Mouse (Mus musculus) stomach, embryonic 16.5 days (tissue): ENCODE results near the gene Iba57. TPM values are rescaled to one million over a fixed set of nuclear protein-coding genes. Genes with fewer than 3 reads are reported as not detected.

Experiments
- ATAC-seq: fragments of 200-750 bp; cut with Nextera tagmentation; 2 replicates; pipeline ENCODE4 v1.8.0; 2017; ENCODE audit warnings: moderate number of reproducible peaks, moderate TSS enrichment; ENCODE audit not compliant: insufficient read depth, low FRiP score
- H3K27ac ChIP-seq: fragments of 300-500 bp; sonication (generic); 2 replicates; pipeline ENCODE4 v1.5.1; 2014; ENCODE audit warnings: low read length
- H3K27me3 ChIP-seq: fragments of 300-500 bp; sonication (generic); 2 replicates; pipeline ENCODE4 v1.6.1; 2014; ENCODE audit warnings: low read length, control low read depth, mixed read lengths; ENCODE audit not compliant: control insufficient read depth, insufficient read depth
- H3K36me3 ChIP-seq: fragments of 300-500 bp; sonication (generic); 2 replicates; pipeline ENCODE4 v1.6.1; 2014; ENCODE audit warnings: low read length; ENCODE audit not compliant: control insufficient read depth, insufficient read depth
- H3K4me1 ChIP-seq: fragments of 300-500 bp; sonication (generic); 2 replicates; pipeline ENCODE4 v1.6.1; 2014; ENCODE audit warnings: low read length, control low read depth, mixed read lengths; ENCODE audit not compliant: control insufficient read depth, insufficient read depth
- H3K4me2 ChIP-seq: fragments of 300-500 bp; sonication (generic); 2 replicates; pipeline ENCODE4 v1.6.1; 2014; ENCODE audit warnings: low read depth, low read length, mixed read lengths
- H3K4me3 ChIP-seq: fragments of 300-500 bp; sonication (generic); replicated peaks from 2 replicates; pipeline ENCODE4 v1.5.1; 2014; ENCODE audit warnings: mild to moderate bottlenecking, low read length
- H3K9ac ChIP-seq: fragments of 300-500 bp; sonication (generic); 2 replicates; pipeline ENCODE4 v1.6.1; 2014; ENCODE audit warnings: low read length
- H3K9me3 ChIP-seq: fragments of 300-500 bp; sonication (generic); replicated peaks from 2 replicates; pipeline ENCODE4 v1.6.1; 2016; ENCODE audit warnings: low read length, control low read depth; ENCODE audit not compliant: control insufficient read depth
- WGBS: fragments of 180-500 bp; shearing (Covaris S2); extraction: QIAGEN DNeasy Blood & Tissue Kit; methylation state at CpG from one replicate; pipeline ENCODE4 v1.1.7; 2014; 5-methylcytosine and 5-hydroxymethylcytosine counted together
- polyA plus RNA-seq: library from polyadenylated mRNA; unstranded; fragments of >200 nt; fragmentation: Nextera tagmentation; extraction: Ambion mirVana; gene quantifications from 2 replicates; pipeline ENCODE4 v1.2.1, GENCODE M21; 2015

Iba57 gene
- polyA plus RNA-seq, 1 experiment from 2014 or later: 7.0 TPM

- Histone ChIP-seq H3K27ac (no peak overlapping the region), H3K36me3 (no peaks in the 10 kb centered on the region), H3K27me3 (peaks cover 9% of the 10 kb centered on the region), H3K9me3 (no peaks in the 10 kb centered on the region), H3K4me2 (peak overlapping the region; percentile 38), H3K4me1 (no peaks in the 10 kb centered on the region), H3K9ac (0 out of 2 replicates have a peak overlapping the region, but pooled peaks have one; percentile 47), H3K4me3 (peak overlapping the region; percentile 17; the same call in 1 of the 2 replicates)
- peak; percentile 77; the same call in 1 of the 2 replicates for ATAC-seq
- 5% methylated on average over 14 of the region's 14 CpGs for WGBS
These were observed 21.7 kb downstream of the Iba57 start for GRCm38 (mm10) chr11:59141772-59142370.

GRCm38 (mm10) chr11:59138537-59139486 is 24.7 kb downstream of the Iba57 start:
- H3K4me3 ChIP-seq: no peak overlapping the region
- H3K4me2 ChIP-seq: no peak overlapping the region
- peaks cover 5% of the 10 kb centered on the region; the same call in 1 of the 2 replicates for H3K4me1 ChIP-seq
- no peak overlapping the region for H3K9ac ChIP-seq
- no peaks in the 10 kb centered on the region for H3K36me3 ChIP-seq
- 58% methylated on average over 19 of the region's 19 CpGs for WGBS
- H3K27ac ChIP-seq: no peak overlapping the region
- H3K9me3 ChIP-seq: no peaks in the 10 kb centered on the region
- H3K27me3 ChIP-seq: peaks cover 39% of the 10 kb centered on the region
- no peak for ATAC-seq

GRCm38 (mm10) chr11:59136994-59137706 is 26.4 kb downstream of the Iba57 start:
- H3K9ac ChIP-seq: no peak overlapping the region
- no peak overlapping the region for H3K4me2 ChIP-seq
- no peaks in the 10 kb centered on the region for H3K9me3 ChIP-seq
- no peaks in the 10 kb centered on the region for H3K36me3 ChIP-seq
- H3K27ac ChIP-seq: no peak overlapping the region
- 74% methylated on average over 12 of the region's 12 CpGs for WGBS
- H3K4me1 ChIP-seq: peaks cover 5% of the 10 kb centered on the region; the same call in 1 of the 2 replicates
- ATAC-seq: no peak
- H3K4me3 ChIP-seq: no peak overlapping the region
- H3K27me3 ChIP-seq: peaks cover 53% of the 10 kb centered on the region

- no peak within 1 kb of the TSS for H3K27ac ChIP-seq
- WGBS: 16% methylated on average over 44 of the region's 44 CpGs
- H3K27me3 ChIP-seq: peaks cover 53% of the 10 kb centered on the region
- no peaks in the 10 kb centered on the region for H3K36me3 ChIP-seq
- H3K9me3 ChIP-seq: no peaks in the 10 kb centered on the region
- no peak for ATAC-seq
- peak within 1 kb of the TSS; percentile 40 for H3K4me2 ChIP-seq
- 0 out of 2 replicates have a peak within 1 kb of the TSS, but pooled peaks have one; percentile 11 for H3K9ac ChIP-seq
- peak within 1 kb of the TSS; percentile 25 for H3K4me3 ChIP-seq
- H3K4me1 ChIP-seq: peaks cover 5% of the 10 kb centered on the region; the same call in 1 of the 2 replicates
These were observed 27.6 kb downstream of the Iba57 start, which contains the start of gene Obscn for GRCm38 (mm10) chr11:59135904-59136452. Gene Obscn, minus strand, starts transcription at chr11:59136402.

GRCm38 (mm10) chr11:59135051-59135820 is 28.3 kb downstream of the Iba57 start:
- no peak for ATAC-seq
- Histone ChIP-seq H3K9ac (0 out of 2 replicates have a peak overlapping the region, but pooled peaks have one; percentile 11), H3K9me3 (no peaks in the 10 kb centered on the region), H3K4me1 (peaks cover 5% of the 10 kb centered on the region; the same call in 1 of the 2 replicates), H3K27me3 (peaks cover 53% of the 10 kb centered on the region), H3K27ac (no peak overlapping the region), H3K36me3 (no peaks in the 10 kb centered on the region), H3K4me2 (peak overlapping the region; percentile 40), H3K4me3 (peak overlapping the region; percentile 25)
- WGBS: 5% methylated on average over 55 of the region's 55 CpGs

- peak; percentile 71; the same call in 1 of the 2 replicates for ATAC-seq
- peaks cover 53% of the 10 kb centered on the region for H3K27me3 ChIP-seq
- 0 out of 2 replicates have a peak overlapping the region, but pooled peaks have one; percentile 7 for H3K9ac ChIP-seq
- H3K9me3 ChIP-seq: no peaks in the 10 kb centered on the region
- 4% methylated on average over 35 of the region's 35 CpGs for WGBS
- no peaks in the 10 kb centered on the region for H3K36me3 ChIP-seq
- peak overlapping the region; percentile 10 for H3K4me3 ChIP-seq
- peak overlapping the region; percentile 30 for H3K4me2 ChIP-seq
- H3K4me1 ChIP-seq: peaks cover 5% of the 10 kb centered on the region; the same call in 1 of the 2 replicates
- no peak overlapping the region for H3K27ac ChIP-seq
These were observed 29.1 kb downstream of the Iba57 start for GRCm38 (mm10) chr11:59134373-59134997.

- no peaks in the 10 kb centered on the region for H3K9me3 ChIP-seq
- 86% methylated on average over 2 of the region's 3 CpGs for WGBS
- H3K4me2 ChIP-seq: no peak overlapping the region
- H3K36me3 ChIP-seq: no peaks in the 10 kb centered on the region
- no peak overlapping the region for H3K4me3 ChIP-seq
- no peak overlapping the region for H3K9ac ChIP-seq
- peaks cover 5% of the 10 kb centered on the region; the same call in 1 of the 2 replicates for H3K4me1 ChIP-seq
- H3K27me3 ChIP-seq: peaks cover 46% of the 10 kb centered on the region
- no peak overlapping the region for H3K27ac ChIP-seq
- ATAC-seq: no peak
These were observed 31.5 kb downstream of the Iba57 start for GRCm38 (mm10) chr11:59132065-59132464.
